Mouse (Mus musculus): ENCODE measurements around the gene Prkcz. TPM values are rescaled to one million over a fixed set of nuclear protein-coding genes. Genes with fewer than 3 reads are reported as not detected.

The Prkcz gene
- total RNA-seq, 2 experiments from 2014 or later: 161 to 170 TPM

DNA sequence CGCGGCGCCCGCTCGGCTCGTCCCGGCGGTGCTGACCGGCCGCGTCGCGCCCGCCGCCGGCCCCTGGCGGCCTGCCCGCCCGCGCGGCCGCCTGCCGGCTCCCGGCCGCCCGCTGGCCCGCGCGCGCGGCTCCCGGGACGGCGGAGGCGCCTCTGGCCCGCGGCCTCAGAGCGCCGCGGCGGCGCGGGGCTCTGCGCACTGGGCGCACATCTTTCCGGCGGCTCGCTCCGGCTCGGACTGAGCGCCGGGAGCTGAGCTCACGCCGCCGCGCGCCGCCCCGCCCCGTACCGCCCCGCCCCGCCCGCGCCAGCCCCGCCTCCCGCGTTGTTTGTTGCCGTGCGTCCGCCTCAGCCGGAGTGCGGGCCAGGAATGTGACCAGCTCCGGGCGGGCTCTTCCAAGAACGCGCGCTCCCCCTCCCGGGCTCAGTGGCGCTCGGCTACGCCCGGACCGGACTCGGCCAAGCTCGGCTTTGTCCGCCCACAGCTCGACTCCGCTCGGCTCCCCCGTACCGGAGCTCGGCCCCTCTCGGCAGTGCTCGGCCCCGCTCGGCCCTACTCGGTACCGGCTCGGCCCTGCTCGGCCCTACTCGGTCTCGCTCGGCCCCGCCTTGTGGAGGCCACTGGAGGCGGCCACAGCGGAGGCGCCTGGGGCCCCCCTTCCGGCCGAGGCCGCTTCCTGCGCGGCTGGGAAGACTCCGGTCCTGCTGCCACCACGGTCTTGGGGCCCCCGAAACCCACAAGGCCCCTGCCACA is 138.1 kb downstream of the Prkcz start:
- peak; percentile 100 for DNase-seq (ENCODE audit: extremely low spot score in 1 of 2, low spot score in 1 of 2)

DNA sequence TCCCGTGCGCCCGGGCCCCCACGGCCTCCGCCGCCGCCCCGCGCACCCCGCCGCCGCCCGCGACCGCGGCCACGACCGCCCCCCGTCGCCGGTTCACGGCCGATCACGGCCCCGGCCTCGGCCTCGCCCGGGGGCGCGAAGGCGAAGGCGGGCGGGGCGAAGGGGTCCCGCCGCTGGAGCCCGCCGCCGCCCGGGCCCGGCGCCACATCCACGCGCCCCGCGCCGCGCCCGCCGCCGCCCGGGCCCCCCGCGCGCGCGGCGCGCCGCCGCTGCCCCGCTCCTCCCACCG is 138.7 kb downstream of the Prkcz start, which contains the start of gene Ski:
TSS of gene Ski (minus strand) at position 41 of the 289 bp plus-strand sequence.
- no peak for DNase-seq (ENCODE audit: extremely low spot score in 1 of 2, low spot score in 1 of 2)

- peak in 1 of 2 experiments; percentile 64 for DNase-seq (ENCODE audit: extremely low spot score in 1 of 2, low spot score in 1 of 2)
Observed at GRCm38 (mm10) chr4:155221599-155222551, 139.3 kb downstream of the Prkcz start.

- DNase-seq (ENCODE audit: extremely low spot score in 1 of 2, low spot score in 1 of 2): no peak
Observed at GRCm38 (mm10) chr4:155221106-155221505, 140.1 kb downstream of the Prkcz start.

GRCm38 (mm10) chr4:155220213-155221100 is 140.7 kb downstream of the Prkcz start:
- DNase-seq (ENCODE audit: extremely low spot score in 1 of 2, low spot score in 1 of 2): no peak

GRCm38 (mm10) chr4:155219271-155220212 is 141.6 kb downstream of the Prkcz start:
- DNase-seq (ENCODE audit: extremely low spot score in 1 of 2, low spot score in 1 of 2): no peak

DNA sequence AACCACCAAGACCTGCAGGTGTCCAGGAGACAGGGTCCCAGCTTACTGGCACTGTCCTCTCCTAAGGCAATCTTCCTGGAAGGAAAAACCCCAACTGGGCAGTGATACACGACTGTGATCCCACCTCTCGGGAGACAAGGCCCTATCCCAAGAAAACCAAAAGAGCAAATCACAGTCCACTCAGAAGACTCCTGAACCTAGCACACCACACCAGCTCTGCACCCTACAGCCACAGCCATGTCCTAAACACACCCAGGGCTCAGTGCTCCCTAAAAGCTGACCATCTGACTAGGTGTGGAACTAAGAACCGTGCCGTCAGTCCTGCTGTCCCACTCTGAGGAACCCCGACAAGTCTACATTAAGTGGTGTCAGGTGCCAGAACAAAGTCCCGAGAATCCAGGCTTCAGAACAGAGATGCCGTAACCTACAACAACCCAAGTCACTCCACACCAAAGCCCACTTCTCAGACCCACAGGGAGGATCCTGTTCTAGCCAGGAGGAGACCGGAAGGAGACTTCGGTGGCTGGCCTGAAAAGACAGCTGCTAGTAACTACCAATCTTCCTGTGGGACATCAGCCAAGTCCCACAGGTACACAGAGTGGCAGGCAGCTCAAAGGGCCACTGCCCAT is 142.9 kb downstream of the Prkcz start:
- no peak for DNase-seq (ENCODE audit: extremely low spot score in 1 of 2, low spot score in 1 of 2)

DNA sequence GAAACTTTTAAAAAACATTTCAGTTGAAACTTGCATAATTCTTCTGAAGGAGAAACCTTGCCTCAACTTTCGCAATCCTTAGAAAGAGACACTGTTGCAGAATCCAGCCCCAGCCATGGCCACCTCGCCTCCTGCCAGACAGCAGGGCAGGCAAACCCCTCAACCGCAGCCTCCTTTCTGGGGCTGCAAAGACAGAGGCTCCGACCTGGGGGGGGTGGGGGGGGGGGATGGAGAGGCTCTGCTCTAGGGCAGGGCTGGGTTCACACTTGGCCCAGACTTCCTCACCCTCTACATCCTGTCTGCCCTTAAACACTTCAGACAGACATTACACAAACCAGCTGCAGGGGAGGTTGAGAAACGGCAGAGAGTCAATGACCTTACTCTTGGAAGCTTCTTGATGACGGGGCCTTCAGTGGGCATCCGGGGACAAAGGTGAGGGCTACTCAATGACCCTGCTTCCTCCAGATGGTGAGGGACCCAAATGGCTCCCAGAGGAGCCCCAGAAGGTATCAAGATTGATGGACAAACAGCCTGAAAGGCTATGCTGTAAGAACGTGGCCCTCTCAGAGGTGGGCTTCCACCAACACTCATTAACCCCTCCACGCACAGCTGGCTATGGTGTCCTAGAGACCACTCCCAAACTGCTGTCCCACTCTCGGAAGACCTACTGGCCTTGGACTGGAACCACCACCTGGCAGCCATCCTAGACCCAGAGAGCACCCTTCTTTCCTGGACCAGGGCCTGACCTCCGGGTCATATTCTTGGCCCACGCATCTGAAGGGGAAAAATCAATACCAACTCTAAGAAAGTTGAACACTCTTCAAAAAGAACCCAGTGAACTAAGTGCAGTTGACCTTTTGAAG is 143.7 kb downstream of the Prkcz start:
- no peak for DNase-seq (ENCODE audit: extremely low spot score in 1 of 2, low spot score in 1 of 2)

DNA sequence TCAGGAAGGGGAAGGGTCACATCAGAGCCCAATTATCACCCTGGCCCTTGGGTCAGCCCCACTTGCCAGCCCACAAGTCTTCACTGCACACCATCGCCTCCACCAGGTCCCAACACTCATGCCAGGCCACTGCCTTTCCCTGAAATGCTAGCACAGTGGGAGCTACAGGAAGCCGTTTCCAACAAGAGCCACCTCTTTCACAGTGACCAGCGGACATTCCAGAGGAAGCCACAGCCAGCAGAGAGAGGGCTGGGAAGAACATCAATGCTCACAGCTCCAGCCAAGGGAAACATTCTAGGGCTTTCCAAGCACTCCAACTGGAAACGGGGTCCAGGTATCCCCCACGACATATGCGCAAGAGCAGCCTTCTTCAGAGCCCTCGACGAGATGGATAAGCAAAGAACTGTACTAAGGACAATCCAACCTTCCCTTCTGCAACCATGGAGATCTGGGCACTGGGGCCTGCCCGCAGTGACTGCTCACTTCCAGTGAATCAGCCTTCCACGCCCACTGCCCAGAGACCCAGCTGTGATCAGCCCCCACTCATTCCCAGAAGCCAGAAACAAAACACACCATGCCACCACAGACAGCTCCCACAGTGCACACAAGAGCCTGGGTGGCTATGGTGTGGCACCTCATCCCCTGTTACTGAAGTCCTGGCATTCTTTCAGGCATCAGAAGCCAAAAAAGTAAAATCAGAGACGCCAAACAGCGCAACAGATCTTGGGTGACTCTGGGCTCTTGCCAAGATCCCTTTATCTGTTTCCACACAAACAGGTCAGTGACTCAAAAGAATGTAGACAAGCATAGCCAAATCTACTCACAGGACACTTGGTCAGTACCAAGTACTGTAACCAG is 145.2 kb downstream of the Prkcz start:
- DNase-seq (ENCODE audit: extremely low spot score in 1 of 2, low spot score in 1 of 2): no peak

DNA sequence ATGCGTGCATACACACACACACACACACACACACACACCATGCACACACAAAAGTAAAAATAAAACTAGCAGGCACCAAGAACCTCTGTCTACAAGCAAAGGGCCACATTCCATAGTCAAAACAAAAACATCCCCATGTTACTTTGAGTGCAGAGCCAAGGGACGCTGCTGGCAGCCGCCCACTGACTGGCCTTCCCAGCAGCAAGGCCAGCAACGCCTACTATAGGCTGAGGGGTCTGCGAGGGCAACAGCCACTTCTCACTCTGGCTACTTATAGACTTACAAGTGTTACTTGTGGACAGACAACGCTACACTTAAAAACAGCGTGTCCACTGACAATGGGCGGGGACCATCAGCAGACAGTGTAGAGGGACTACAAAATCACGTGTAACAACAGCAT is 146.0 kb downstream of the Prkcz start:
- DNase-seq (ENCODE audit: extremely low spot score in 1 of 2, low spot score in 1 of 2): no peak

DNA sequence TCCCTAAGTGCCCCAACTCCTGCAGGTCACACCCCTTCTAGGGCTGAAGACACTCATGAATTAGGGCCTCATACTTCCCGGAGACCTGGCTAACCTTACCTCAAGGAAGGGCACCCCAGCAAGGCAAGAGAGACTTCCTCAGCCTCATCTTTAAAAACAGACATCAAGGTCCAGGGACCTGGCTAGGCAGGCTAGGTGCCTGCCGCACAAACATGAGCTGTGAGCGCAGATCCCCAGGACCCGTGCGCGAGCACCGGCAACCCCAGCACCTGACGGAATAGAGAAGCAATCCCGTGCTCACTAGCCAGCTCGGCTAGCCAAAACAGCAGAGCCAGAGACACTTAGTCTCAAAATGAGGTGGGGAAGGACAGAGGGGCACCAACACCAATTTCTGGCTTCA is 146.4 kb downstream of the Prkcz start:
- no peak for DNase-seq (ENCODE audit: extremely low spot score in 1 of 2, low spot score in 1 of 2)

DNA sequence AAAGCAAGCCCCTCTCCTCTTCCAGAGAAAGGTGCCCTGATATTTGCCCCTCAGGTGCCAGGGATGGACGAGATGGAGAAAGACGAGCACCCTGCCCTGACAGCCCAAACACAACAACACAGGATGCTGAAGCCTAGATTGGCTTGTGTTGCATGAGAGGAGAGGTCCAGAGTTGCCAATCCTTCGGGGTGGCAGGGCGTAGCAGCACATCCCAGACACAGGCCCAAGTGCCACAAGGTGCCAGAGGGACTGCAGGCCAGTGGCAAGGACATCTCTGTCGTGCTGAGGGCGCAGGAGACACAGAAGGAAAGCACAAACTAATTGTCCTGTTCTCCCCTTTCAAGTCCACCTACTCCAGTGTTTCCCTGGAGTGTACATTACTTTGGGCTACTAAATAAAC is 147.0 kb downstream of the Prkcz start:
- no peak for DNase-seq (ENCODE audit: extremely low spot score in 1 of 2, low spot score in 1 of 2)

DNA sequence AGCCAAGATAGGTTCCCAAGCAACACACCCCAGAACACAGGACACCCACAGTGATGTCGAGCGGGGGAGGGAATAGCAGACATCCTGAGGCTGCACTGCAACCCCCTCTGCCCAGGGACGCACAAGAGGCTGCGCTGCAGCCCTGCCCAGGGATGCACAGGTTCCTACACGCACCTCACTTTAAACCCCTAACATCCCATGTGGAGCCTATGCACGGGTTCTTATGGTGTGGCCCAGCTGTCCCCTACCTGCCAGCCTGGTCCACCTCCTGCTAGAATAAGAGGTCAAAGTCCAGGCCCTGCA is 147.5 kb downstream of the Prkcz start:
- no peak for DNase-seq (ENCODE audit: extremely low spot score in 1 of 2, low spot score in 1 of 2)

DNA sequence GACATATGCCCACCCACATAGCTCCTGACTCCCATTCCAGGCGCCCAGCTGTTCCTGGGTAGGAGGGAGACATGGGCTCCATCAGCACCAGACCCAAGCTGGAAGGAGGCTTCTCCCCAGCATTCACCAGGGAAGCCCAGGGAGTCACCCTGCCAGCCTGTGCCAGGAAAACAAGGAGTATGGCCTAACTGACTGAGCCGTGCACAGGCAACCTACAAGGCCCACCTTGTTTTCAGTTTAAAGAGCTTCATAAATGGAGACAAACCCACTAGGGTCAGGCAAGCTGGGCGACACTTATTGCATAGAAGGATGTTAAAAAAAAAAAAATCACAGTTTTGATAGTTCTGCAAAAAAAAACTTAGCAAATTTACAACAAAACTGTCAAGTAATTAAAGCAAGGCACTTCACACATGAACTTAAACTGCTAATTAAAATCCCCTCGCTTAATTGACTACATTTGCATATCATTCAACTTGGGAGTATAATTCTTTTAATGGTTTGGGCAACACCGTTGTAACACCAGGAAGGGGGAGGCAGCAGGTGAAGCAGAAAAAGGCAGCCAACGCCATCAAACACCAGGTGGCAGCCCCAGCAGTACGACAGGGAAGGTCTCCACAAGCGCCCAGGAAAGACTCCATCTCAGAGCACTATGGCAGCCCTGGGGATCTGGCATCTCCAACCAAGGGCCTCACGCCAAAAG is 148.0 kb downstream of the Prkcz start:
- no peak for DNase-seq (ENCODE audit: extremely low spot score in 1 of 2, low spot score in 1 of 2)

All from layer of hippocampus, postnatal 25 days (tissue).